14 mouse cellular contexts compared by ENCODE assay signal in genomic region chr10:20669467-20669866, GRCm38 (mm10). TPM values are rescaled to one million over a fixed set of nuclear protein-coding genes. Genes with fewer than 3 reads are reported as not detected.
A peak's percentile ranks its signal among the peaks of the same experiment; 100 is the strongest.
DNase-seq lines count a peak whose midpoint lies in the region; ATAC-seq and TF ChIP-seq lines count a peak whose summit lies in the region.
"Had no signal": no experiment of that assay in that cellular context is flagged by ENCODE, and none has a peak within 500 bp of the region (broad histone marks: within the 10 kb centered on the region; RNA-seq: fewer than 3 reads in every experiment).

No protein-coding gene starts in this region.

- peak; percentile 27; the same call in 1 of the 2 replicates for ATAC-seq in hindbrain, embryonic 14.5 days (ENCODE audit: low FRiP score)

- TF ChIP-seq CTCF in layer of hippocampus, adult 2 months (conservative IDR thresholded peaks at IDR 0.05): no peak

- no peak overlapping the region for H3K9ac ChIP-seq in hindbrain, embryonic 14.5 days

- DNase-seq in layer of hippocampus, adult 2 months (ENCODE audit: low spot score in 2 of 2): no peak
- DNase-seq in layer of hippocampus, adult 9-10 months (ENCODE audit: low spot score): no peak
- DNase-seq in right cerebral cortex, postnatal 10 days (ENCODE audit: low spot score in 2 of 2): peak; percentile 41 to 58
- no peak for DNase-seq in right cerebral cortex, postnatal 25 days
- DNase-seq in hindbrain, embryonic 14.5 days (ENCODE audit: low spot score): no peak
- DNase-seq in kidney, postnatal 36 days: no peak
- DNase-seq in B cell, adult 2 months: no peak
- DNase-seq in gastrocnemius, adult 8-10 months (ENCODE audit: low spot score in 2 of 2): no peak
- DNase-seq: cerebellum, postnatal 14 days; heart, postnatal 36 days; kidney, adult 8-10 months; layer of hippocampus, adult 9-11 months; right cerebral cortex, adult 18-20 months had no signal

- H3K4me3 ChIP-seq in layer of hippocampus, adult 2 months: no peak overlapping the region
- no peak overlapping the region for H3K4me3 ChIP-seq in hindbrain, embryonic 14.5 days (replicated peaks; ENCODE audit: low read length)

- peak overlapping the region; percentile 49; the same call in 1 of the 2 replicates for H3K27ac ChIP-seq in layer of hippocampus, adult 2 months
- H3K27ac ChIP-seq in hindbrain, embryonic 14.5 days: no peak overlapping the region
- H3K27ac ChIP-seq: macrophage had no signal

- no peak overlapping the region for H3K4me2 ChIP-seq in hindbrain, embryonic 14.5 days (replicated peaks)

- WGBS in hindbrain, embryonic 14.5 days: 60% methylated on average over 10 of the region's 10 CpGs

- H3K4me1 ChIP-seq in hindbrain, embryonic 14.5 days (replicated peaks; ENCODE audit: control insufficient read depth, insufficient read depth, low read length): no peaks in the 10 kb centered on the region

- no peaks in the 10 kb centered on the region for H3K27me3 ChIP-seq in hindbrain, embryonic 14.5 days (ENCODE audit: control insufficient read depth, insufficient read depth, low read length)

- no peaks in the 10 kb centered on the region for H3K36me3 ChIP-seq in hindbrain, embryonic 14.5 days (replicated peaks; ENCODE audit: control insufficient read depth, insufficient read depth)

- no peaks in the 10 kb centered on the region for H3K9me3 ChIP-seq in hindbrain, embryonic 14.5 days (ENCODE audit: control insufficient read depth, low read length)

RNA-seq across cellular contexts. Expression of gene Pde7b, which starts 55.4 kb away (rescaled TPM):
- 10 to 100 TPM; 27.6 to 27.8 TPM for total RNA-seq in layer of hippocampus, adult 2 months (2021)
- polyA plus RNA-seq in hindbrain, embryonic 14.5 days (2014; fragmentation: Nextera tagmentation; extraction: Ambion mirVana): 3.5 and 3.9 TPM in 2 replicates
- 10 to 100 TPM; 33.5 to 43.1 (median 41.2) TPM for total RNA-seq in gastrocnemius, adult 8-10 months (2022)

Comparison
In these comparisons a context has a peak if more than half of its experiments do, and no peak if none do; other contexts are left out.
1. DNase-seq: peak in right cerebral cortex, postnatal 10 days (2 of 2); none in layer of hippocampus, adult 2 months (0 of 2), layer of hippocampus, adult 9-10 months (single experiment), right cerebral cortex, postnatal 25 days (single experiment), hindbrain, embryonic 14.5 days (single experiment), kidney, postnatal 36 days (0 of 2), B cell, adult 2 months (0 of 2) and gastrocnemius, adult 8-10 months (0 of 2).